Mouse (Mus musculus) limb, embryonic 11.5 days (tissue): ENCODE measurements at regions not wholly inside any gene's neighbourhood (a gene's known extent, or its start where the extent isn't known, plus 50 kb on each side); places are given as distances from the start of the nearest gene placed in this dataset.

Experiments
- ATAC-seq: fragments of 200-750 bp; cut with Nextera tagmentation; 2 replicates; pipeline ENCODE4 v1.8.0; 2017; ENCODE audit warnings: low read depth; ENCODE audit not compliant: insufficient number of reproducible peaks, low FRiP score, low TSS enrichment
- DNase-seq: peaks from one replicate; pipeline ENCODE4 v3.0.0-alpha.2; 2015; ENCODE audit warnings: low spot score
- H3K27ac ChIP-seq: fragments of 300-500 bp; sonication (generic); replicated peaks from 2 replicates; pipeline ENCODE4 v1.5.1; 2014; ENCODE audit warnings: low read depth, mild to moderate bottlenecking, low read length
- H3K27me3 ChIP-seq: fragments of 300-500 bp; sonication (generic); 2 replicates; pipeline ENCODE4 v1.6.1; 2014; ENCODE audit warnings: mild to moderate bottlenecking, low read length, mixed read lengths; ENCODE audit not compliant: control insufficient read depth, insufficient read depth
- H3K36me3 ChIP-seq: fragments of 300-500 bp; sonication (generic); 2 replicates; pipeline ENCODE4 v1.6.1; 2014; ENCODE audit warnings: mild to moderate bottlenecking, low read length, moderate library complexity, mixed read lengths; ENCODE audit not compliant: control insufficient read depth, insufficient read depth
- H3K4me1 ChIP-seq: fragments of 300-500 bp; sonication (generic); 2 replicates; pipeline ENCODE4 v1.6.1; 2014; ENCODE audit warnings: low read length, mixed read lengths; ENCODE audit not compliant: control insufficient read depth, insufficient read depth
- H3K4me2 ChIP-seq: fragments of 300-500 bp; sonication (generic); 2 replicates; pipeline ENCODE4 v1.6.1; 2014; ENCODE audit warnings: low read depth, mild to moderate bottlenecking, moderate library complexity; ENCODE audit not compliant: severe bottlenecking
- H3K4me3 ChIP-seq: fragments of 300-500 bp; sonication (generic); 2 replicates; pipeline ENCODE4 v1.5.1; 2014; ENCODE audit warnings: low read depth, low read length
- H3K9ac ChIP-seq: fragments of 300-500 bp; sonication (generic); 2 replicates; pipeline ENCODE4 v1.6.1; 2014; ENCODE audit warnings: mild to moderate bottlenecking, low read length
- H3K9me3 ChIP-seq: fragments of 300-500 bp; sonication (generic); 2 replicates; pipeline ENCODE4 v1.6.1; 2016; ENCODE audit warnings: low read length; ENCODE audit not compliant: control insufficient read depth
- WGBS: fragments of 180-500 bp; shearing (Covaris S2); extraction: QIAGEN DNeasy Blood & Tissue Kit; methylation state at CpG from one replicate; pipeline ENCODE4 v1.1.7; 2014; 5-methylcytosine and 5-hydroxymethylcytosine counted together

- peak; percentile 42 for DNase-seq
- Histone ChIP-seq H3K4me1 (peaks cover 4% of the 10 kb centered on the region; the same call in 1 of the 2 replicates), H3K4me3 (peak overlapping the region; percentile 8; the same call in 1 of the 2 replicates), H3K36me3 (no peaks in the 10 kb centered on the region), H3K27ac (no peak overlapping the region), H3K9me3 (no peaks in the 10 kb centered on the region), H3K27me3 (0 out of 2 replicates have a peak, but pooled peaks cover 4% of the 10 kb centered on the region), H3K9ac (no peak overlapping the region), H3K4me2 (peak overlapping the region; percentile 39)
- WGBS = 11% methylated on average over 9 of the region's 9 CpGs
- no peak for ATAC-seq
Measured at GRCm38 (mm10) chr2:74300885-74301451, 278.3 kb downstream of the Lnpk start.

- ATAC-seq (0 out of 2 replicates have a peak, but pooled peaks have one; percentile 47), DNase-seq (peak; percentile 83)
- Histone ChIP-seq H3K4me1 (peaks cover 4% of the 10 kb centered on the region; the same call in 1 of the 2 replicates), H3K4me2 (peak overlapping the region; percentile 39), H3K4me3 (peak overlapping the region; percentile 8; the same call in 1 of the 2 replicates), H3K9me3 (no peaks in the 10 kb centered on the region), H3K27me3 (0 out of 2 replicates have a peak, but pooled peaks cover 4% of the 10 kb centered on the region), H3K9ac (no peak overlapping the region), H3K36me3 (no peaks in the 10 kb centered on the region), H3K27ac (no peak overlapping the region)
- WGBS = 2% methylated on average over 11 of the region's 11 CpGs
Measured at GRCm38 (mm10) chr2:74300366-74300791, 278.9 kb downstream of the Lnpk start.

GRCm38 (mm10) chr2:74292641-74293040 lies 286.6 kb downstream of the Lnpk start:
- ATAC-seq = no peak
- 82% methylated on average over 7 of the region's 7 CpGs for WGBS

GRCm38 (mm10) chr2:74291416-74292396 lies 287.5 kb downstream of the Lnpk start:
- H3K4me3 ChIP-seq = no peak overlapping the region
- H3K9ac ChIP-seq = no peak overlapping the region
- H3K4me2 ChIP-seq = no peak overlapping the region
- H3K9me3 ChIP-seq = no peaks in the 10 kb centered on the region; the same call in 1 of the 2 replicates
- DNase-seq (no peak), ATAC-seq (no peak)
- no peaks in the 10 kb centered on the region for H3K27me3 ChIP-seq
- H3K27ac ChIP-seq = no peak overlapping the region
- WGBS = 87% methylated on average over 8 of the region's 8 CpGs
- no peaks in the 10 kb centered on the region for H3K36me3 ChIP-seq
- peaks cover 3% of the 10 kb centered on the region; the same call in 1 of the 2 replicates for H3K4me1 ChIP-seq

More at GRCm38 (mm10) chr2:74292641-74293040, 286.6 kb downstream of the Lnpk start:
- no peak overlapping the region for H3K4me3 ChIP-seq
- no peaks in the 10 kb centered on the region for H3K36me3 ChIP-seq
- H3K27ac ChIP-seq = no peak overlapping the region
- 0 out of 2 replicates have a peak, but pooled peaks cover under 1% of the 10 kb centered on the region for H3K27me3 ChIP-seq
- no peak overlapping the region for H3K9ac ChIP-seq
- H3K4me2 ChIP-seq = no peak overlapping the region
- no peak for DNase-seq
- peaks cover 3% of the 10 kb centered on the region; the same call in 1 of the 2 replicates for H3K4me1 ChIP-seq
- H3K9me3 ChIP-seq = no peaks in the 10 kb centered on the region

GRCm38 (mm10) chr2:74285624-74286023 lies 293.6 kb downstream of the Lnpk start:
- H3K36me3 ChIP-seq = no peaks in the 10 kb centered on the region
- H3K9me3 ChIP-seq = no peaks in the 10 kb centered on the region; the same call in 1 of the 2 replicates
- no peak overlapping the region for H3K4me2 ChIP-seq
- H3K4me1 ChIP-seq = no peaks in the 10 kb centered on the region
- no peak for DNase-seq
- H3K9ac ChIP-seq = no peak overlapping the region
- ATAC-seq = no peak
- no peak overlapping the region for H3K4me3 ChIP-seq
- H3K27ac ChIP-seq = no peak overlapping the region
- 91% methylated on average over 4 of the region's 4 CpGs for WGBS
- no peaks in the 10 kb centered on the region for H3K27me3 ChIP-seq

- H3K36me3 ChIP-seq = no peaks in the 10 kb centered on the region
- no peak overlapping the region for H3K4me3 ChIP-seq
- H3K27me3 ChIP-seq = no peaks in the 10 kb centered on the region
- no peak overlapping the region for H3K9ac ChIP-seq
- H3K4me1 ChIP-seq = peaks cover 35% of the 10 kb centered on the region
- WGBS = 16% methylated on average over 6 of the region's 6 CpGs
- no peak overlapping the region for H3K4me2 ChIP-seq
- ATAC-seq (peak; percentile 39; the same call in 1 of the 2 replicates), DNase-seq (peak; percentile 46)
- no peak overlapping the region for H3K27ac ChIP-seq
- no peaks in the 10 kb centered on the region for H3K9me3 ChIP-seq
Measured at GRCm38 (mm10) chr2:74264963-74265362, 314.3 kb downstream of the Lnpk start.

- ATAC-seq (no peak), DNase-seq (no peak)
- 17% methylated on average over 8 of the region's 8 CpGs for WGBS
Measured at GRCm38 (mm10) chr2:74257034-74257781, 322.0 kb downstream of the Lnpk start.

GRCm38 (mm10) chr2:74247521-74247920 lies 331.7 kb downstream of the Lnpk start:
- ATAC-seq (no peak), DNase-seq (no peak)
- WGBS = 92% methylated on average over 3 of the region's 3 CpGs

More at GRCm38 (mm10) chr2:74257034-74257781, 322.0 kb downstream of the Lnpk start:
- no peak overlapping the region for H3K4me3 ChIP-seq
- no peak overlapping the region for H3K9ac ChIP-seq
- no peaks in the 10 kb centered on the region for H3K36me3 ChIP-seq
- no peak overlapping the region for H3K4me2 ChIP-seq
- no peaks in the 10 kb centered on the region for H3K4me1 ChIP-seq
- H3K27ac ChIP-seq = no peak overlapping the region
- H3K9me3 ChIP-seq = no peaks in the 10 kb centered on the region
- no peaks in the 10 kb centered on the region for H3K27me3 ChIP-seq

More at GRCm38 (mm10) chr2:74247521-74247920, 331.7 kb downstream of the Lnpk start:
- H3K27me3 ChIP-seq = no peaks in the 10 kb centered on the region
- no peaks in the 10 kb centered on the region for H3K9me3 ChIP-seq
- H3K4me3 ChIP-seq = no peak overlapping the region
- H3K27ac ChIP-seq = no peak overlapping the region
- no peak overlapping the region for H3K4me2 ChIP-seq
- H3K9ac ChIP-seq = no peak overlapping the region
- H3K4me1 ChIP-seq = peaks cover 11% of the 10 kb centered on the region
- H3K36me3 ChIP-seq = no peaks in the 10 kb centered on the region
